Mouse (Mus musculus): ENCODE results near the gene Vmac. TPM values are rescaled to one million over a fixed set of nuclear protein-coding genes. Genes with fewer than 3 reads are reported as not detected.

Vmac gene
- polyA plus RNA-seq (2014; fragmentation: Nextera tagmentation; extraction: Ambion mirVana), result 14.1 and 21.4 TPM in 2 replicates

GRCm38 (mm10) chr17:56717363-56718058 is at the start of gene Vmac, which contains the start of gene Ndufa11:
Vmac (minus strand) TSS chr17:56718022.
Ndufa11 (plus strand) TSS chr17:56717767.
- peak; percentile 98 for DNase-seq (ENCODE audit: low spot score)
- H3K36me3 ChIP-seq (ENCODE audit: control insufficient read depth, insufficient read depth, low read length), result no peaks in the 10 kb centered on the region; the same call in 1 of the 2 replicates
- no peaks in the 10 kb centered on the region for H3K9me3 ChIP-seq (ENCODE audit: control insufficient read depth, low read length)
- peak within 1 kb of the TSS; percentile 72 for H3K4me3 ChIP-seq (ENCODE audit: low read depth, low read length)
- ATAC-seq (replicated peaks; ENCODE audit: low FRiP score), result peak; percentile 77
- peak within 1 kb of the TSS; percentile 90 for H3K4me2 ChIP-seq (ENCODE audit: low read depth, low read length, severe bottlenecking)
- WGBS, result under 1% methylated on average over 59 of the region's 59 CpGs
- H3K9ac ChIP-seq (ENCODE audit: low read length), result peak within 1 kb of the TSS; percentile 85
- H3K27me3 ChIP-seq (ENCODE audit: control insufficient read depth, insufficient read depth, low read length), result no peaks in the 10 kb centered on the region
- peaks cover 4% of the 10 kb centered on the region; the same call in 1 of the 2 replicates for H3K4me1 ChIP-seq (replicated peaks; ENCODE audit: control insufficient read depth, insufficient read depth, low read length)
- H3K27ac ChIP-seq (ENCODE audit: low read depth, low read length), result peak within 1 kb of the TSS; percentile 52; the same call in 1 of the 2 replicates

DNA sequence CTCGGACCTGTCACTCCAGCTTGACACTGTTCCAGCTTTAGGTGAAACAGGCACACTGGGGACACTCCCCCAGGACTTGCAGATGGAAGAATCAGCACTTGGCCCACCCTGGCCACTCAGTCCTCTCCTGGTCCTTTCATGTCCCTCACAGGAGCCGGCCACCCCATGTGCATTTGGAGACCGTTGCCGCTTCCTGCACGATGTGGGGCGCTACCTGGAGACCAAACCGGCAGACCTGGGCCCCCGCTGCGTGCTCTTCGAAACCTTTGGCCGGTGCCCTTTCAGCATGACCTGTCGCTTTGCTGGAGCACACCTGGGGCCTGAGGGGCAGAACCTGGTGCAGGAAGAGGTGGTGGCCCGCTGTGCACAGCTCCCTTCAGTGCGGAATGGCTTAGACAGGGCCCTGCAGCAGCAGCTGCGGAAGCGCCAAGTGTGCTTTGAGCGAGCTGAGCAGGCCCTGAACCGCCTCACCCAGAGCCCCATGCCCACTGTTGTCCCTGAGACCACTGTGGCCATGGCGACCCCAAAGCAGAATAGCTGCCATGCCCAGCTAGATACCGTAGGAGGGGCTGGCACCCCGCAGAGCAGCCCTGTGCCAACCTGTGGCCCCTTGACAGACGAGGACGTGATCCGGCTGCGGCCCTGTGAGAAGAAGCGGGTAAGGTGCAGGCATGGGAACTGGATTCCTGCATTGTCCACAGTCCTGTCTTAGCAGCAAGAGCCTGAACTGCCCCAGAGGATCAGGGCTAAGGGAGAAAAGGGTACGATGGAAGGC is 49.0 kb upstream of the Vmac start:
- H3K27ac ChIP-seq (ENCODE audit: low read depth, low read length), result no peak overlapping the region
- 94% methylated on average over 27 of the region's 27 CpGs for WGBS
- H3K9me3 ChIP-seq (ENCODE audit: control insufficient read depth, low read length), result no peaks in the 10 kb centered on the region
- DNase-seq (ENCODE audit: low spot score) (no peak), ATAC-seq (replicated peaks; ENCODE audit: low FRiP score) (no peak)
- H3K4me3 ChIP-seq (ENCODE audit: low read depth, low read length), result no peak overlapping the region
- H3K9ac ChIP-seq (ENCODE audit: low read length), result no peak overlapping the region
- no peak overlapping the region for H3K4me2 ChIP-seq (ENCODE audit: low read depth, low read length, severe bottlenecking)
- H3K27me3 ChIP-seq (ENCODE audit: control insufficient read depth, insufficient read depth, low read length), result no peaks in the 10 kb centered on the region
- peaks cover 12% of the 10 kb centered on the region for H3K4me1 ChIP-seq (replicated peaks; ENCODE audit: control insufficient read depth, insufficient read depth, low read length)
- peaks cover 12% of the 10 kb centered on the region; the same call in 1 of the 2 replicates for H3K36me3 ChIP-seq (ENCODE audit: control insufficient read depth, insufficient read depth, low read length)

GRCm38 (mm10) chr17:56765431-56765830 is 47.6 kb upstream of the Vmac start:
- Histone ChIP-seq H3K36me3 (ENCODE audit: control insufficient read depth, insufficient read depth, low read length) (peaks cover 12% of the 10 kb centered on the region; the same call in 1 of the 2 replicates), H3K4me3 (ENCODE audit: low read depth, low read length) (peak overlapping the region; percentile 82), H3K4me1 (replicated peaks; ENCODE audit: control insufficient read depth, insufficient read depth, low read length) (peaks cover 15% of the 10 kb centered on the region), H3K9me3 (ENCODE audit: control insufficient read depth, low read length) (no peaks in the 10 kb centered on the region), H3K27ac (ENCODE audit: low read depth, low read length) (no peak overlapping the region), H3K27me3 (ENCODE audit: control insufficient read depth, insufficient read depth, low read length) (no peaks in the 10 kb centered on the region; the same call in none of the 2 replicates), H3K9ac (ENCODE audit: low read length) (peak overlapping the region; percentile 81), H3K4me2 (ENCODE audit: low read depth, low read length, severe bottlenecking) (peak overlapping the region; percentile 64)
- 57% methylated on average over 12 of the region's 12 CpGs for WGBS
- peak; percentile 2; the same call in 1 of the 2 replicates for ATAC-seq (replicated peaks; ENCODE audit: low FRiP score)
- no peak for DNase-seq (ENCODE audit: low spot score)

- Histone ChIP-seq H3K4me3 (ENCODE audit: low read depth, low read length) (peak within 1 kb of the TSS; percentile 82), H3K27ac (ENCODE audit: low read depth, low read length) (peak within 1 kb of the TSS; percentile 89), H3K27me3 (ENCODE audit: control insufficient read depth, insufficient read depth, low read length) (no peaks in the 10 kb centered on the region; the same call in none of the 2 replicates), H3K4me1 (replicated peaks; ENCODE audit: control insufficient read depth, insufficient read depth, low read length) (peaks cover 15% of the 10 kb centered on the region), H3K9me3 (ENCODE audit: control insufficient read depth, low read length) (no peaks in the 10 kb centered on the region), H3K36me3 (ENCODE audit: control insufficient read depth, insufficient read depth, low read length) (peaks cover 12% of the 10 kb centered on the region; the same call in 1 of the 2 replicates), H3K4me2 (ENCODE audit: low read depth, low read length, severe bottlenecking) (peak within 1 kb of the TSS; percentile 64), H3K9ac (ENCODE audit: low read length) (peak within 1 kb of the TSS; percentile 81)
- WGBS, result 2% methylated on average over 55 of the region's 58 CpGs
- ATAC-seq (replicated peaks; ENCODE audit: low FRiP score) (peak; percentile 80), DNase-seq (ENCODE audit: low spot score) (peak; percentile 93)
Measured at GRCm38 (mm10) chr17:56764474-56765354, 46.9 kb upstream of the Vmac start, which contains the start of gene Dus3l. Dus3l (plus strand) TSS chr17:56764757.

- H3K27ac ChIP-seq (ENCODE audit: low read depth, low read length), result no peak overlapping the region
- H3K4me2 ChIP-seq (ENCODE audit: low read depth, low read length, severe bottlenecking), result peak overlapping the region; percentile 64; the same call in 1 of the 2 replicates
Measured at GRCm38 (mm10) chr17:56763741-56764250, 46.0 kb upstream of the Vmac start.

GRCm38 (mm10) chr17:56762769-56763731 is 45.2 kb upstream of the Vmac start:
- DNase-seq (ENCODE audit: low spot score), result peak; percentile 72
- peak overlapping the region; percentile 65; the same call in 1 of the 2 replicates for H3K9ac ChIP-seq (ENCODE audit: low read length)
- WGBS, result 48% methylated on average over 27 of the region's 27 CpGs
- H3K27me3 ChIP-seq (ENCODE audit: control insufficient read depth, insufficient read depth, low read length), result no peaks in the 10 kb centered on the region; the same call in none of the 2 replicates
- H3K4me3 ChIP-seq (ENCODE audit: low read depth, low read length), result no peak overlapping the region
- peaks cover 5% of the 10 kb centered on the region; the same call in 1 of the 2 replicates for H3K36me3 ChIP-seq (ENCODE audit: control insufficient read depth, insufficient read depth, low read length)
- ATAC-seq (replicated peaks; ENCODE audit: low FRiP score), result no peak
- H3K4me1 ChIP-seq (replicated peaks; ENCODE audit: control insufficient read depth, insufficient read depth, low read length), result peaks cover 15% of the 10 kb centered on the region
- H3K9me3 ChIP-seq (ENCODE audit: control insufficient read depth, low read length), result no peaks in the 10 kb centered on the region
- H3K4me2 ChIP-seq (ENCODE audit: low read depth, low read length, severe bottlenecking), result no peak overlapping the region; the same call in 1 of the 2 replicates
- peak overlapping the region; percentile 93 for H3K27ac ChIP-seq (ENCODE audit: low read depth, low read length)

More at GRCm38 (mm10) chr17:56763741-56764250, 46.0 kb upstream of the Vmac start:
- 72% methylated on average over 8 of the region's 8 CpGs for WGBS
- no peak for DNase-seq (ENCODE audit: low spot score)
- ATAC-seq (replicated peaks; ENCODE audit: low FRiP score), result no peak
- Histone ChIP-seq H3K9ac (ENCODE audit: low read length) (peak overlapping the region; percentile 81; the same call in 1 of the 2 replicates), H3K27me3 (ENCODE audit: control insufficient read depth, insufficient read depth, low read length) (no peaks in the 10 kb centered on the region; the same call in none of the 2 replicates), H3K4me3 (ENCODE audit: low read depth, low read length) (peak overlapping the region; percentile 82; the same call in 1 of the 2 replicates), H3K4me1 (replicated peaks; ENCODE audit: control insufficient read depth, insufficient read depth, low read length) (peaks cover 15% of the 10 kb centered on the region), H3K36me3 (ENCODE audit: control insufficient read depth, insufficient read depth, low read length) (peaks cover 6% of the 10 kb centered on the region; the same call in 1 of the 2 replicates), H3K9me3 (ENCODE audit: control insufficient read depth, low read length) (no peaks in the 10 kb centered on the region)

DNA sequence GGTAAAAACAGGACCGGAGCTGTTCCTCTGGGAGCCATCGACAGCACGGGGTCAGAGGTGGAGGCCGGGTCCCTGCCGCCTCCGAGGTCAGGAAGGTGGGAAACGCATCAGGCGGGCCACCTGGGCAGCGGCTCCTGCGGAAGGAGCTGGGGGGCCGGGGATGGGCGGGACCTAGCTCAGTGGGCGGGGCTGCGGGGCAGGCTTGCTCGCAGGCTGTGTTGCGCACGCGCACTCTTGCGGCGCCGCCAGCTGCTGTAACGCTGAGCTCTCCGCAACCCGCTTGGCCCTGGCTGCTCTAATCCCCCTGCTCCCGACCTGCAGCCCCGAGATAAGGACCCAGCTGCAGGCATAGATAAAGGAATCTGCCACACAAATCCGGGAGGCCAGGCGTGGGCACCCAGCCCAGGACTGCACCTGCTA is 44.2 kb upstream of the Vmac start:
- ATAC-seq (replicated peaks; ENCODE audit: low FRiP score) (peak; percentile 40), DNase-seq (ENCODE audit: low spot score) (peak; percentile 96)
- peak overlapping the region; percentile 65 for H3K9ac ChIP-seq (ENCODE audit: low read length)
- no peaks in the 10 kb centered on the region for H3K36me3 ChIP-seq (ENCODE audit: control insufficient read depth, insufficient read depth, low read length)
- H3K27me3 ChIP-seq (ENCODE audit: control insufficient read depth, insufficient read depth, low read length), result peaks cover 9% of the 10 kb centered on the region
- no peaks in the 10 kb centered on the region for H3K9me3 ChIP-seq (ENCODE audit: control insufficient read depth, low read length)
- H3K4me1 ChIP-seq (replicated peaks; ENCODE audit: control insufficient read depth, insufficient read depth, low read length), result peaks cover 18% of the 10 kb centered on the region
- peak overlapping the region; percentile 93 for H3K27ac ChIP-seq (ENCODE audit: low read depth, low read length)
- H3K4me3 ChIP-seq (ENCODE audit: low read depth, low read length), result peak overlapping the region; percentile 40
- WGBS, result 0% methylated on average over 28 of the region's 28 CpGs
- peak overlapping the region; percentile 83 for H3K4me2 ChIP-seq (ENCODE audit: low read depth, low read length, severe bottlenecking)

All from forebrain, embryonic 11.5 days (tissue).